Mouse (Mus musculus): ENCODE measurements around the gene Il27. TPM values are rescaled to one million over a fixed set of nuclear protein-coding genes. Genes with fewer than 3 reads are reported as not detected.

The Il27 gene
- polyA plus RNA-seq, 1 experiment, result not detected

DNA sequence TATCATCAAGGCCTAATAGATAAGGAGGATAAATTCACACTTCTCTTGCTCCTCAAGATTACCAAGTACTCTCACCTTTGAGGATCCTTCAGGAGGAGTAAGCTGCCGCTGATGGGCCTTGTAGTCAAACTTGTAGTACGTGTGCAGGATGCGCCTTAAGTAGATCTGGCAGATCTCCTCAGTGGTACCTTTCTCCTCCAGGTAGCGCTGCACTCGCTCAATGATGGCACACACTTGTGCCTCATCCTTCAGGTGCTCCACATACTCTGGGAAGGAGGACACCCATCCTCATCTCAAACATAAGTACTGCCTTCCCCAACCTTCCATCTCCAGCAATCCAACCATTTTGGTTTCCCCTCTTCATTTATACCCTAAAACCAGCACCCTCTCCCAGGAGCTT is 38.1 kb downstream of the Il27 start:
- TF ChIP-seq POLR2A (IDR thresholded peaks at IDR 0.05; ENCODE audit: low read depth, low read length), result no peak
- TF ChIP-seq CTCF (IDR thresholded peaks at IDR 0.05; ENCODE audit: borderline replicate concordance, insufficient read depth, low read length), result no peak
- Histone ChIP-seq H3K27ac (ENCODE audit: insufficient read depth, low read length) (no peak overlapping the region), H3K4me1 (ENCODE audit: control insufficient read depth, insufficient read depth, low read length) (no peaks in the 10 kb centered on the region), H3K4me3 (ENCODE audit: insufficient read depth, low read length) (no peak overlapping the region)

DNA sequence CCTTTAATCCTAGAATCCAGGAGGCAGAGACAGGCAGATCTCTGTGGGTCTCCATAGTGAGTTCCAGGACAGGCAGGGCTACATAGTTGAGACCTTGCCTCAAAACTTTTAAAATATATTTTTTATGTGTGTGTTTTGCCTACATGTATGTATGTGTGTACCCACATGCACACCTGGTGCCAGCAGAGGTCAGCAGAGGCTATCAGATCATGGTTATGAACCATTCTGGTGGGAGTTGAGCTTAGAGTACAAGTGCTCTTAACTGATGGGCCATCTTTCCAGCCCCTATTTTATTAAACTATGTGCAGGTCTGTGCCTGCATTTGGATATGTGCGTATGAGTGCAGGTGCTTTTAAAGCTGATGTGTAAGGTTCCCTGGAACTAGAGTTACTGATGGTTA is 39.9 kb downstream of the Il27 start:
- Histone ChIP-seq H3K27ac (ENCODE audit: insufficient read depth, low read length) (no peak overlapping the region), H3K4me1 (ENCODE audit: control insufficient read depth, insufficient read depth, low read length) (no peaks in the 10 kb centered on the region), H3K4me3 (ENCODE audit: insufficient read depth, low read length) (no peak overlapping the region)
- no peak for TF ChIP-seq CTCF (IDR thresholded peaks at IDR 0.05; ENCODE audit: borderline replicate concordance, insufficient read depth, low read length)
- TF ChIP-seq POLR2A (IDR thresholded peaks at IDR 0.05; ENCODE audit: low read depth, low read length), result no peak

DNA sequence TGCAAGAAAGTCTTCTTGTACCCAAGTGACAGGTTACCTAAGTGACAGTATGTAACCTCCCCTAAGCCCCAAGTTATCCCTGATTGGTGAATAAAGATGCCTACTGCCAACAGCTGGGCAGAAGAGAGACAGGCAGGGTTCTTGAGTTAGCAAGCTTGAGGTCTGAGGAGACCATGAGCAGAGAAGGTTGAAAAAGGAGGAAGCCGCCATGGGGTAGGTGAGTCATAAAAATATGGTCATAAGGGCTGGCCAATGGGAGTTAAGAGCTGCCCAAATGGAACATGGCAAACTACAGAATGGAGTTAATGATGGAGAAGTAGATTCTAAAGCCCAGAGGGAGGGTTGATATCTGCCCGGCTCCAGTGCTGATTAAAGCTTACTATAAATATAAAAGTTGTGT is 49.1 kb downstream of the Il27 start:
- TF ChIP-seq POLR2A (IDR thresholded peaks at IDR 0.05; ENCODE audit: low read depth, low read length) (no peak), CTCF (IDR thresholded peaks at IDR 0.05; ENCODE audit: borderline replicate concordance, insufficient read depth, low read length) (no peak)
- H3K4me3 ChIP-seq (ENCODE audit: insufficient read depth, low read length), result no peak overlapping the region
- no peak overlapping the region for H3K27ac ChIP-seq (ENCODE audit: insufficient read depth, low read length)
- H3K4me1 ChIP-seq (ENCODE audit: control insufficient read depth, insufficient read depth, low read length), result no peaks in the 10 kb centered on the region

DNA sequence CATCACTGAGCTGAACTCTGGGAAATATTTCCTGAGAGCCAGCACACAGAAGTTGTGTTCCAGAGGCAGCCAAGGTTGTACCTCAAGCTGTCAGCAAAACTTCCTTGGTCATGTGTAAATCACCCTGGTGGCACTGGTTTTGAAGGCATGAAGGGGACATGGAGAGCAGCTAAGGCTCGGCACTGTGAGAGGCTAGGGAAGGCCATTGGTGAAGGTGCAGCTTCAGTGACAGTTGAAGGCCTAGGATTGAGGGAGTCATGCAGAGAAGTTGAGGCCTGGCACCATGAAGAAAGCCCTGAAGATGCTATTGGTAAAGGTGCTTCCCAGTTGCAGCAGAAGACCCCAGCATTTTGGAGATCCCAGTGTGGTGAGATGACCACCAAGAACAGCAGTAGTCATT is 53.1 kb downstream of the Il27 start:
- Histone ChIP-seq H3K27ac (ENCODE audit: insufficient read depth, low read length) (no peak overlapping the region), H3K4me1 (ENCODE audit: control insufficient read depth, insufficient read depth, low read length) (no peaks in the 10 kb centered on the region), H3K4me3 (ENCODE audit: insufficient read depth, low read length) (no peak overlapping the region)
- TF ChIP-seq CTCF (IDR thresholded peaks at IDR 0.05; ENCODE audit: borderline replicate concordance, insufficient read depth, low read length), result no peak
- TF ChIP-seq POLR2A (IDR thresholded peaks at IDR 0.05; ENCODE audit: low read depth, low read length), result no peak

Other genes with a start within 250 kb of the Il27 start
- gene Lat, start 225.4 kb downstream of the Il27 start, polyA plus RNA-seq (2011; ENCODE audit: insufficient read length, low read depth, missing spikeins), result 0.35 and 0.75 TPM in 2 replicates
- gene Spns1, start 217.5 kb downstream of the Il27 start, polyA plus RNA-seq (2011; ENCODE audit: insufficient read length, low read depth, missing spikeins), result 34.6 and 40.2 TPM in 2 replicates
- 4.4 and 7.4 TPM in 2 replicates for gene Nfatc2ip, start 198.2 kb downstream of the Il27 start, polyA plus RNA-seq (2011; ENCODE audit: insufficient read length, low read depth, missing spikeins)
- gene Cd19, start 180.1 kb downstream of the Il27 start, polyA plus RNA-seq (2011; ENCODE audit: insufficient read length, low read depth, missing spikeins), result not detected in 2 replicates
- 13.3 and 20.6 TPM in 2 replicates for gene Rabep2, start 166.2 kb downstream of the Il27 start, polyA plus RNA-seq (2011; ENCODE audit: insufficient read length, low read depth, missing spikeins)
- gene Atp2a1, start 131.8 kb downstream of the Il27 start, polyA plus RNA-seq (2011; ENCODE audit: insufficient read length, low read depth, missing spikeins), result not detected in 2 replicates
- 27.7 and 31.3 TPM in 2 replicates for gene Sh2b1, start 119.5 kb downstream of the Il27 start, polyA plus RNA-seq (2011; ENCODE audit: insufficient read length, low read depth, missing spikeins)
- gene Tufm, start 107.6 kb downstream of the Il27 start, polyA plus RNA-seq (2011; ENCODE audit: insufficient read length, low read depth, missing spikeins), result 71.4 and 77.9 TPM in 2 replicates
- gene Atxn2l, start 91.5 kb downstream of the Il27 start, polyA plus RNA-seq (2011; ENCODE audit: insufficient read length, low read depth, missing spikeins), result 131 and 149 TPM in 2 replicates
- gene Eif3c, start 28.5 kb downstream of the Il27 start, polyA plus RNA-seq (2011; ENCODE audit: insufficient read length, low read depth, missing spikeins), result 413 and 481 TPM in 2 replicates
- 9.3 and 10.0 TPM in 2 replicates for gene Apobr, start 10.0 kb downstream of the Il27 start, polyA plus RNA-seq (2011; ENCODE audit: insufficient read length, low read depth, missing spikeins)
- gene Cln3, start 9.1 kb downstream of the Il27 start, polyA plus RNA-seq (2011; ENCODE audit: insufficient read length, low read depth, missing spikeins), result 12.4 and 16.7 TPM in 2 replicates
- 179 and 208 TPM in 2 replicates for gene Nupr1, start 35.9 kb upstream of the Il27 start, polyA plus RNA-seq (2011; ENCODE audit: insufficient read length, low read depth, missing spikeins)
- gene Sgf29, start 54.4 kb upstream of the Il27 start, polyA plus RNA-seq (2011; ENCODE audit: insufficient read length, low read depth, missing spikeins), result 17.7 and 30.3 TPM in 2 replicates
- 0.95 TPM in 1 of 2 replicates, not detected in the other for gene Sult1a1, start 81.5 kb upstream of the Il27 start, polyA plus RNA-seq (2011; ENCODE audit: insufficient read length, low read depth, missing spikeins)
- gene Bola2, start 100.5 kb upstream of the Il27 start, polyA plus RNA-seq (2011; ENCODE audit: insufficient read length, low read depth, missing spikeins), result 56.5 and 84.6 TPM in 2 replicates
- gene Slx1b, start 100.8 kb upstream of the Il27 start, polyA plus RNA-seq (2011; ENCODE audit: insufficient read length, low read depth, missing spikeins), result 5.7 and 8.7 TPM in 2 replicates
- gene Coro1a, start 112.8 kb upstream of the Il27 start, polyA plus RNA-seq (2011; ENCODE audit: insufficient read length, low read depth, missing spikeins), result 1.0 and 6.5 TPM in 2 replicates
- gene Mapk3, start 164.7 kb upstream of the Il27 start, polyA plus RNA-seq (2011; ENCODE audit: insufficient read length, low read depth, missing spikeins), result 132 and 145 TPM in 2 replicates
- gene Gdpd3, start 171.4 kb upstream of the Il27 start, polyA plus RNA-seq (2011; ENCODE audit: insufficient read length, low read depth, missing spikeins), result 2.8 and 3.6 TPM in 2 replicates
- gene Ypel3, start 182.0 kb upstream of the Il27 start, polyA plus RNA-seq (2011; ENCODE audit: insufficient read length, low read depth, missing spikeins), result 58.8 and 62.2 TPM in 2 replicates
- gene Tbx6, start 186.5 kb upstream of the Il27 start, polyA plus RNA-seq (2011; ENCODE audit: insufficient read length, low read depth, missing spikeins), result 0.49 TPM in 1 of 2 replicates, not detected in the other
- 106 and 118 TPM in 2 replicates for gene Ppp4c, start 197.6 kb upstream of the Il27 start, polyA plus RNA-seq (2011; ENCODE audit: insufficient read length, low read depth, missing spikeins)
- 0.37 and 1.2 TPM in 2 replicates for gene Fam57b, start 202.7 kb upstream of the Il27 start, polyA plus RNA-seq (2011; ENCODE audit: insufficient read length, low read depth, missing spikeins)
- gene 4930451I11Rik, start 236.7 kb upstream of the Il27 start, polyA plus RNA-seq (2011; ENCODE audit: insufficient read length, low read depth, missing spikeins), result not detected in 2 replicates

Data from embryonic fibroblast, embryonic 13.5 days (primary cell).